Mouse (Mus musculus): Measurements from ENCODE around the gene Cd2bp2.

Gene Cd2bp2

DNA sequence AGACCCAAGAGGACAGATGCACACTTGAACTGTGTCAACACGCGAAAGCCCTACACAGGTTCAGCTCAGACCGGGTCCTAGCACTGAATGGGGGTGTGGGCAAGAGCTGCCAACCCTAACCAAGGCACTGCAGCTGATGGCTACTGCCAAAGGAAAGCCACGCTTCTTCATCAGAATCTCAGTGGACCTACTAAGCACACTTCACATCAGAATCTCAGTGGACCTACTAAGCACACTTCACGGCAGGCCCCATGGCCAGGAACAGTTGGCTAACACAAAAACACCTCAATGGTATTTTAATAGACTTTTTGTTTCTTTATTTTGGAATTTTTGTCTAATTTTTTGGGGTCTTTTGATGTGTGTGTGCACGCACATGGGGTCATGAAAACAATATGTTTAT, 43.4 kb downstream of the Cd2bp2 start:
- no peak overlapping the region for H3K4me3 ChIP-seq (replicated peaks; ENCODE audit: low read length)

DNA sequence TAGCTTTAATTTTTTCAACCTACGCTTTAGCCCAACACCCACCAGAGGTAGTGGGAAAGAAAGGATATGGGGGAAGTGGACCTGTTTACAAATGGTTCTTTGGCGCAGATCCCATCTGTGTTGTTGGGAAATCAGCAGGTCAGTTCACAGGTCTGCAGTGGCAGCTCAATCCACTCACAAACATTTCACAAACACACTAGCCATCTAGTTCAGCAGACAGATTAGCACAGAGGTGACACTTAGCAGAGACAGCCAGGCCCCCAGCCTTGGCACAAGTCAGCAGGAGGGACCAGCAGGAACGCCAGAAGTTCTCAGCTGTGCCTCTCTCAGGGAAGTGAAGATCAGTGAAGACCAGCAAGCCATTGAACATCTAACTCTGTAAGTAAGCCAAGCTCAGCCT, 47.9 kb downstream of the Cd2bp2 start:
- Histone ChIP-seq H3K4me3 (replicated peaks; ENCODE audit: low read length) (no peak overlapping the region), H3K4me1 (replicated peaks; ENCODE audit: low read depth, low read length) (peaks cover 56% of the 10 kb centered on the region), H3K9me3 (ENCODE audit: low read length) (no peaks in the 10 kb centered on the region), H3K36me3 (ENCODE audit: insufficient read depth, low read length) (no peaks in the 10 kb centered on the region), H3K27me3 (ENCODE audit: insufficient read depth, low read length) (no peaks in the 10 kb centered on the region)
- no peak for TF ChIP-seq NANOG (IDR thresholded peaks at IDR 0.05; ENCODE audit: borderline replicate concordance, low read length)
- TF ChIP-seq POU5F1 (IDR thresholded peaks at IDR 0.05; ENCODE audit: borderline replicate concordance, low read length), result no peak
- TF ChIP-seq CTCF (conservative IDR thresholded peaks at IDR 0.05; ENCODE audit: low read length), result no peak

More for the DNA sequence above, 43.4 kb downstream of the Cd2bp2 start:
- Histone ChIP-seq H3K4me1 (replicated peaks; ENCODE audit: low read depth, low read length) (peaks cover 30% of the 10 kb centered on the region), H3K9me3 (ENCODE audit: low read length) (no peaks in the 10 kb centered on the region), H3K36me3 (ENCODE audit: insufficient read depth, low read length) (no peaks in the 10 kb centered on the region), H3K27me3 (ENCODE audit: insufficient read depth, low read length) (0 out of 2 replicates have a peak, but pooled peaks cover 4% of the 10 kb centered on the region)
- TF ChIP-seq NANOG (IDR thresholded peaks at IDR 0.05; ENCODE audit: borderline replicate concordance, low read length) (no peak), CTCF (conservative IDR thresholded peaks at IDR 0.05; ENCODE audit: low read length) (no peak), POU5F1 (IDR thresholded peaks at IDR 0.05; ENCODE audit: borderline replicate concordance, low read length) (no peak)

DNA sequence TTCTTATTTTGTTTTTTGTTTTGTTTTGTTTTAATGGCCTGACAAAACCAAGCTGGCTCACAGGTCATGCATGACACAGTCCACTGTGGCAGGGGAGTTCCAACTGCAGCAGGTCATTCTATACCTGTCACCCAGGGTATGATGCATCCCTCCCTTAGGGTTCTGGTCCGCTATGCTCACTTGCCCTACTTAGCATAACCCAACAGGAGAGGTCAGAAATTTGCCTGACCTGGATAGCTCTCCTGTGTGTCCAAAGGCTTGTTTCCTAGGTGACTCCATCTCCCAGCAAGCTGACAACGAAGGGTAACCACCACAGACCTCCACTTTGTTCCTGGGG, 49.6 kb downstream of the Cd2bp2 start:
- Histone ChIP-seq H3K4me1 (replicated peaks; ENCODE audit: low read depth, low read length) (peaks cover 72% of the 10 kb centered on the region), H3K9me3 (ENCODE audit: low read length) (no peaks in the 10 kb centered on the region), H3K36me3 (ENCODE audit: insufficient read depth, low read length) (no peaks in the 10 kb centered on the region), H3K27me3 (ENCODE audit: insufficient read depth, low read length) (no peaks in the 10 kb centered on the region), H3K4me3 (replicated peaks; ENCODE audit: low read length) (no peak overlapping the region)
- TF ChIP-seq POU5F1 (IDR thresholded peaks at IDR 0.05; ENCODE audit: borderline replicate concordance, low read length), result no peak
- no peak for TF ChIP-seq CTCF (conservative IDR thresholded peaks at IDR 0.05; ENCODE audit: low read length)
- TF ChIP-seq NANOG (IDR thresholded peaks at IDR 0.05; ENCODE audit: borderline replicate concordance, low read length), result no peak

DNA sequence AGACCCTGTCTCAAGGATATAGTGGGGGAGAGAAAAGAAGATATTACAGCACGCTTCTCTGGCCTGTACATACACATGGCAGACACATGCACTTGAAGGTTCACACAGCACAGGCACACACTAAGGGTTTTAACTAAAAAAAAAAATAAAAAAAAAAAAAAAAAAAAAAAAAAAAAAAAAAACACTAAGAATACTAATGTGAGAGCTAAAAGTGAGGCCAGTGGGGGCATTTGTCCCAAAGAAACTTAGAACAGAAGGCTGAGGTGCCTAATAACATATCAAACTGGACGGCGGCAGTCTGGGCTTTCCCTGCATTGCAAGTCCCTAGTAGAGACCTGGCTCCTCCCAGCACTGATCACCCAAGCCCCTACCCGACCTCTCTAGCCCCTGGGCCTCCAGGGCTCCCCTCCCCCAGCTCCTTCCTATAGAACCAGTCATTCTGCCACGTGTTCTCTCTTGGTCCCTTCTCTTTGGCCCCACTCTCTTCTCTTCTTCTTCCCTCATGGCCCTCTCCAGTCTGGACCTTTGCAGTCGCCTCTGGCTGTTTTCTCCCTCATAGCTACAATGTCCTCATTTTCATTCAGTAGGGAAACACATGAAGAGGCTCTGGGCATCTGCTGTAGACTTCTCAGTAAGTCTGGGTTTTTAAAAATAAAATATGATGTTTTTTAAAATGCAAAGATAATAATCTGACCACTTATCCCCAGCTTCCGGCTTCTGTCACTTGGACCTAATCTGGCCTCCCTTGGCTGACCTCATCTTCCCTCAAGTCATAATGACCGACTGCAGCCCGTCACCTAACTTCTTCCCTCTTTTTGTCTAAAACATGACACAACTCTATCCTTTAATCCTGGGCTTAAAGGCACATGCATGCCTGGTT, 50.2 kb downstream of the Cd2bp2 start:
- H3K27me3 ChIP-seq (ENCODE audit: insufficient read depth, low read length), result no peaks in the 10 kb centered on the region
- no peaks in the 10 kb centered on the region for H3K36me3 ChIP-seq (ENCODE audit: insufficient read depth, low read length)
- no peak overlapping the region; the same call in 1 of the 2 replicates for H3K4me3 ChIP-seq (replicated peaks; ENCODE audit: low read length)
- H3K4me1 ChIP-seq (replicated peaks; ENCODE audit: low read depth, low read length), result peaks cover 74% of the 10 kb centered on the region
- TF ChIP-seq POU5F1 (IDR thresholded peaks at IDR 0.05; ENCODE audit: borderline replicate concordance, low read length), result no peak
- no peak for TF ChIP-seq CTCF (conservative IDR thresholded peaks at IDR 0.05; ENCODE audit: low read length)
- TF ChIP-seq NANOG (IDR thresholded peaks at IDR 0.05; ENCODE audit: borderline replicate concordance, low read length), result no peak
- no peaks in the 10 kb centered on the region for H3K9me3 ChIP-seq (ENCODE audit: low read length)

DNA sequence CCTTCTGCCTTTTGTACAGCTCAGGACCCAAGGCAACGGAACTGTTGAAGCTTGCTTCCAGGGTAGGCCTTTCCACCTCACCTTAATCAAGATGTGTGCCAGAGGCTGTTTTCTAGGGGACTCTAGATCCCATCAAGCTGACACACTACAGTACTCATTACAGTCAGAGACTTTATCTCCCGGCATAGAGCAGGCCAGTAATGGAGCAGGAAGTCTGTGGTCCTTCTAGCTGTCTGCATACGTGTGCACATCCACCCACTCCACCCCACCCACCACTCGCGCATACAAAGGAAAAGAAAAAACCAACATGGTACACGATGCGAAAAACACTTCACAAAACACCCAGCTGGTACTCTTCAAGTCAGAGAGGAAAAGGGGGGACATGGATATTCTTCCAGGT, 51.4 kb downstream of the Cd2bp2 start:
- H3K4me3 ChIP-seq (replicated peaks; ENCODE audit: low read length), result no peak overlapping the region
- H3K36me3 ChIP-seq (ENCODE audit: insufficient read depth, low read length), result no peaks in the 10 kb centered on the region
- no peaks in the 10 kb centered on the region for H3K27me3 ChIP-seq (ENCODE audit: insufficient read depth, low read length)
- H3K9me3 ChIP-seq (ENCODE audit: low read length), result no peaks in the 10 kb centered on the region
- H3K4me1 ChIP-seq (replicated peaks; ENCODE audit: low read depth, low read length), result peaks cover 75% of the 10 kb centered on the region
- TF ChIP-seq POU5F1 (IDR thresholded peaks at IDR 0.05; ENCODE audit: borderline replicate concordance, low read length) (no peak), NANOG (IDR thresholded peaks at IDR 0.05; ENCODE audit: borderline replicate concordance, low read length) (no peak), CTCF (conservative IDR thresholded peaks at IDR 0.05; ENCODE audit: low read length) (no peak)

DNA sequence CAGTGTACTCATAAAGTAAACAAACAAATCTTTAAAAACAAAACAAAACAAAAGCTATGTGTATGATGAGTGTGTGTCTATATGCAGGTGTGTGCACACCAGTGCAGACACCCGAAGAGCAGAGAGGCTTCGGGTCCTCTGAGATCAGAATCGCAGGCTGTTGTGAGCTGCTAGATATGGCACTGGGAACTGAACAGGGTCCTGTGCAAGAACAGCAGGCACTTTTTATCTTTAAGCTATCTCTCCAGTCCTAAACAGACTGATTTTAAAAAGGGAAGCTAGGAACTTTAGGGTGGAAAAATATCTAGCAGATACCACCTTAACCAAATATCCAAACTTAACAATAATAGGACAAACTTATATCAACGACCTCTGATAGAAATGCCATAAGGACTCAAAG, 53.2 kb downstream of the Cd2bp2 start:
- H3K4me1 ChIP-seq (replicated peaks; ENCODE audit: low read depth, low read length), result peaks cover 83% of the 10 kb centered on the region
- no peaks in the 10 kb centered on the region for H3K36me3 ChIP-seq (ENCODE audit: insufficient read depth, low read length)

DNA sequence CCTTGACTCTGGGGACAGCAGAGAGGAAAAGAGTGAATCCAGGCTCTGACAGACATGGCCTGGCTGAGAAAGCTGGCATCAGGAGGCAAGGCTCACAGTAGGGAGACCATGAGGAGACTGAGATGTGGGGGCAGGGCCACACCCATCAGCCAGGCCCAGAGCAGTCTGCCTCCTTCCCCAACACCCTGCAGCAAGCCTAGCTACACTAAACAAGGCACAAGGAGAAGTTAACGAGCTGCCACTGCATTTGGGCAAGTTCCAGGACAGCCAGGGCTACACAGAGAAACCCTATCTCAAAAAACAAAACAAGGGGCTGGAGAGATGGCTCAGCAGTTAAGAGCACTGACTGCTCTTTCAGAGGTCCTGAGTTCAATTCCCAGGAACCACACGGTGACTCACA, 53.6 kb downstream of the Cd2bp2 start:
- Histone ChIP-seq H3K4me3 (replicated peaks; ENCODE audit: low read length) (no peak overlapping the region), H3K9me3 (ENCODE audit: low read length) (no peaks in the 10 kb centered on the region), H3K4me1 (replicated peaks; ENCODE audit: low read depth, low read length) (peaks cover 87% of the 10 kb centered on the region), H3K36me3 (ENCODE audit: insufficient read depth, low read length) (no peaks in the 10 kb centered on the region), H3K27me3 (ENCODE audit: insufficient read depth, low read length) (no peaks in the 10 kb centered on the region)
- TF ChIP-seq POU5F1 (IDR thresholded peaks at IDR 0.05; ENCODE audit: borderline replicate concordance, low read length), result no peak
- TF ChIP-seq NANOG (IDR thresholded peaks at IDR 0.05; ENCODE audit: borderline replicate concordance, low read length), result no peak
- TF ChIP-seq CTCF (conservative IDR thresholded peaks at IDR 0.05; ENCODE audit: low read length), result no peak

More for the DNA sequence above, 53.2 kb downstream of the Cd2bp2 start:
- no peaks in the 10 kb centered on the region for H3K9me3 ChIP-seq (ENCODE audit: low read length)
- TF ChIP-seq NANOG (IDR thresholded peaks at IDR 0.05; ENCODE audit: borderline replicate concordance, low read length) (no peak), POU5F1 (IDR thresholded peaks at IDR 0.05; ENCODE audit: borderline replicate concordance, low read length) (no peak), CTCF (conservative IDR thresholded peaks at IDR 0.05; ENCODE audit: low read length) (no peak)
- H3K27me3 ChIP-seq (ENCODE audit: insufficient read depth, low read length), result no peaks in the 10 kb centered on the region
- no peak overlapping the region for H3K4me3 ChIP-seq (replicated peaks; ENCODE audit: low read length)
